Mouse (Mus musculus): ENCODE measurements at regions not wholly inside any gene's neighbourhood (a gene's known extent, or its start where the extent isn't known, plus 50 kb on each side); places are given as distances from the start of the nearest gene placed in this dataset.

GRCm38 (mm10) chr12:107539683-107540082 lies 51.3 kb downstream of the 3110018I06Rik start:
- WGBS, result 85% methylated on average over 3 of the region's 3 CpGs
- Histone ChIP-seq H3K9me3 (no peaks in the 10 kb centered on the region), H3K27ac (no peak overlapping the region), H3K9ac (no peak overlapping the region), H3K4me2 (no peak overlapping the region), H3K36me3 (replicated peaks) (no peaks in the 10 kb centered on the region), H3K27me3 (replicated peaks) (no peaks in the 10 kb centered on the region), H3K4me1 (no peaks in the 10 kb centered on the region), H3K4me3 (no peak overlapping the region)
- ATAC-seq (replicated peaks), result no peak

GRCm38 (mm10) chr12:107541196-107541595 lies 52.8 kb downstream of the 3110018I06Rik start:
- Histone ChIP-seq H3K4me2 (no peak overlapping the region), H3K9ac (no peak overlapping the region), H3K4me1 (no peaks in the 10 kb centered on the region), H3K36me3 (replicated peaks) (no peaks in the 10 kb centered on the region), H3K9me3 (no peaks in the 10 kb centered on the region), H3K27me3 (replicated peaks) (no peaks in the 10 kb centered on the region), H3K27ac (no peak overlapping the region), H3K4me3 (no peak overlapping the region)
- no peak for ATAC-seq (replicated peaks)
- WGBS, result 76% methylated on average over 5 of the region's 5 CpGs

GRCm38 (mm10) chr12:107547194-107547885 lies 58.9 kb downstream of the 3110018I06Rik start:
- H3K4me1 ChIP-seq, result peaks cover 4% of the 10 kb centered on the region; the same call in 1 of the 2 replicates
- no peak overlapping the region for H3K27ac ChIP-seq
- H3K9me3 ChIP-seq, result no peaks in the 10 kb centered on the region
- H3K36me3 ChIP-seq (replicated peaks), result no peaks in the 10 kb centered on the region
- H3K4me2 ChIP-seq, result no peak overlapping the region
- no peaks in the 10 kb centered on the region for H3K27me3 ChIP-seq (replicated peaks)
- 51% methylated on average over 5 of the region's 5 CpGs for WGBS
- H3K4me3 ChIP-seq, result no peak overlapping the region
- H3K9ac ChIP-seq, result no peak overlapping the region
- no peak for ATAC-seq (replicated peaks)

- H3K9me3 ChIP-seq, result no peaks in the 10 kb centered on the region
- no peak overlapping the region for H3K9ac ChIP-seq
- no peak overlapping the region for H3K4me3 ChIP-seq
- no peaks in the 10 kb centered on the region for H3K27me3 ChIP-seq (replicated peaks)
- H3K27ac ChIP-seq, result no peak overlapping the region
- no peaks in the 10 kb centered on the region for H3K36me3 ChIP-seq (replicated peaks)
- no peak overlapping the region for H3K4me2 ChIP-seq
- no peak for ATAC-seq (replicated peaks)
- H3K4me1 ChIP-seq, result peaks cover 4% of the 10 kb centered on the region; the same call in 1 of the 2 replicates
- WGBS, result 77% methylated on average over 3 of the region's 3 CpGs
Measured at GRCm38 (mm10) chr12:107547886-107548448, 59.5 kb downstream of the 3110018I06Rik start.

GRCm38 (mm10) chr12:107549452-107550296 lies 61.2 kb downstream of the 3110018I06Rik start:
- no peaks in the 10 kb centered on the region for H3K27me3 ChIP-seq (replicated peaks)
- H3K4me1 ChIP-seq, result peaks cover 4% of the 10 kb centered on the region; the same call in 1 of the 2 replicates
- WGBS, result 64% methylated on average over 25 of the region's 25 CpGs
- ATAC-seq (replicated peaks), result no peak
- no peaks in the 10 kb centered on the region for H3K36me3 ChIP-seq (replicated peaks)
- H3K4me2 ChIP-seq, result no peak overlapping the region
- H3K9me3 ChIP-seq, result no peaks in the 10 kb centered on the region
- no peak overlapping the region for H3K9ac ChIP-seq
- no peak overlapping the region for H3K27ac ChIP-seq
- H3K4me3 ChIP-seq, result no peak overlapping the region

GRCm38 (mm10) chr12:107559191-107559590 lies 70.8 kb downstream of the 3110018I06Rik start:
- H3K27ac ChIP-seq, result no peak overlapping the region
- H3K4me3 ChIP-seq, result no peak overlapping the region
- H3K36me3 ChIP-seq (replicated peaks), result no peaks in the 10 kb centered on the region
- no peaks in the 10 kb centered on the region for H3K9me3 ChIP-seq
- no peak overlapping the region for H3K4me2 ChIP-seq
- WGBS, result 95% methylated on average over 4 of the region's 4 CpGs
- H3K4me1 ChIP-seq, result no peaks in the 10 kb centered on the region
- H3K27me3 ChIP-seq (replicated peaks), result no peaks in the 10 kb centered on the region
- ATAC-seq (replicated peaks), result no peak
- no peak overlapping the region for H3K9ac ChIP-seq

- no peaks in the 10 kb centered on the region for H3K27me3 ChIP-seq (replicated peaks)
- H3K36me3 ChIP-seq (replicated peaks), result no peaks in the 10 kb centered on the region
- no peak overlapping the region for H3K4me2 ChIP-seq
- H3K9me3 ChIP-seq, result no peaks in the 10 kb centered on the region
- ATAC-seq (replicated peaks), result no peak
- no peak overlapping the region for H3K4me3 ChIP-seq
- H3K4me1 ChIP-seq, result no peaks in the 10 kb centered on the region
- no peak overlapping the region for H3K9ac ChIP-seq
- H3K27ac ChIP-seq, result no peak overlapping the region
Measured at GRCm38 (mm10) chr12:107560100-107560499, 71.7 kb downstream of the 3110018I06Rik start.

GRCm38 (mm10) chr12:107572586-107572985 lies 84.2 kb downstream of the 3110018I06Rik start:
- H3K27ac ChIP-seq, result no peak overlapping the region
- H3K4me2 ChIP-seq, result no peak overlapping the region
- no peak overlapping the region for H3K4me3 ChIP-seq
- 95% methylated on average over 4 of the region's 4 CpGs for WGBS
- no peaks in the 10 kb centered on the region for H3K36me3 ChIP-seq (replicated peaks)
- no peaks in the 10 kb centered on the region for H3K9me3 ChIP-seq
- no peak for ATAC-seq (replicated peaks)
- H3K9ac ChIP-seq, result no peak overlapping the region
- no peaks in the 10 kb centered on the region for H3K27me3 ChIP-seq (replicated peaks)
- H3K4me1 ChIP-seq, result peaks cover 10% of the 10 kb centered on the region; the same call in 1 of the 2 replicates

GRCm38 (mm10) chr12:107579508-107579907 lies 91.1 kb downstream of the 3110018I06Rik start:
- 72% methylated on average over 5 of the region's 5 CpGs for WGBS
- H3K4me3 ChIP-seq, result no peak overlapping the region
- ATAC-seq (replicated peaks), result no peak
- H3K27me3 ChIP-seq (replicated peaks), result no peaks in the 10 kb centered on the region
- H3K9me3 ChIP-seq, result no peaks in the 10 kb centered on the region
- no peak overlapping the region for H3K4me2 ChIP-seq
- H3K9ac ChIP-seq, result no peak overlapping the region
- peaks cover 10% of the 10 kb centered on the region; the same call in 1 of the 2 replicates for H3K4me1 ChIP-seq
- H3K36me3 ChIP-seq (replicated peaks), result no peaks in the 10 kb centered on the region
- H3K27ac ChIP-seq, result no peak overlapping the region

- Histone ChIP-seq H3K9ac (no peak overlapping the region), H3K4me3 (no peak overlapping the region), H3K36me3 (replicated peaks) (no peaks in the 10 kb centered on the region), H3K4me2 (no peak overlapping the region), H3K27me3 (replicated peaks) (no peaks in the 10 kb centered on the region), H3K27ac (no peak overlapping the region), H3K9me3 (no peaks in the 10 kb centered on the region), H3K4me1 (peaks cover 5% of the 10 kb centered on the region; the same call in 1 of the 2 replicates)
- ATAC-seq (replicated peaks), result no peak
- WGBS, result 64% methylated on average over 11 of the region's 11 CpGs
Measured at GRCm38 (mm10) chr12:107583151-107583720, 94.8 kb downstream of the 3110018I06Rik start.

GRCm38 (mm10) chr12:107585696-107586225 lies 97.3 kb downstream of the 3110018I06Rik start:
- 50% methylated on average over 9 of the region's 9 CpGs for WGBS

GRCm38 (mm10) chr12:107596236-107596635 lies 107.8 kb downstream of the 3110018I06Rik start:
- Histone ChIP-seq H3K4me3 (no peak overlapping the region), H3K4me1 (no peaks in the 10 kb centered on the region), H3K4me2 (no peak overlapping the region), H3K36me3 (replicated peaks) (no peaks in the 10 kb centered on the region), H3K9ac (no peak overlapping the region), H3K27ac (no peak overlapping the region), H3K9me3 (no peaks in the 10 kb centered on the region), H3K27me3 (replicated peaks) (no peaks in the 10 kb centered on the region)
- no peak for ATAC-seq (replicated peaks)

More at GRCm38 (mm10) chr12:107585696-107586225, 97.3 kb downstream of the 3110018I06Rik start:
- H3K27ac ChIP-seq, result no peak overlapping the region
- no peak overlapping the region for H3K4me3 ChIP-seq
- H3K4me2 ChIP-seq, result no peak overlapping the region
- no peaks in the 10 kb centered on the region for H3K27me3 ChIP-seq (replicated peaks)
- H3K9me3 ChIP-seq, result no peaks in the 10 kb centered on the region
- no peak overlapping the region for H3K9ac ChIP-seq
- no peak for ATAC-seq (replicated peaks)
- H3K36me3 ChIP-seq (replicated peaks), result no peaks in the 10 kb centered on the region
- peaks cover 5% of the 10 kb centered on the region; the same call in 1 of the 2 replicates for H3K4me1 ChIP-seq

Data from midbrain, embryonic 15.5 days (tissue).